Comparison of ENCODE assay signal across 8 mouse cellular contexts in the genomic region with DNA sequence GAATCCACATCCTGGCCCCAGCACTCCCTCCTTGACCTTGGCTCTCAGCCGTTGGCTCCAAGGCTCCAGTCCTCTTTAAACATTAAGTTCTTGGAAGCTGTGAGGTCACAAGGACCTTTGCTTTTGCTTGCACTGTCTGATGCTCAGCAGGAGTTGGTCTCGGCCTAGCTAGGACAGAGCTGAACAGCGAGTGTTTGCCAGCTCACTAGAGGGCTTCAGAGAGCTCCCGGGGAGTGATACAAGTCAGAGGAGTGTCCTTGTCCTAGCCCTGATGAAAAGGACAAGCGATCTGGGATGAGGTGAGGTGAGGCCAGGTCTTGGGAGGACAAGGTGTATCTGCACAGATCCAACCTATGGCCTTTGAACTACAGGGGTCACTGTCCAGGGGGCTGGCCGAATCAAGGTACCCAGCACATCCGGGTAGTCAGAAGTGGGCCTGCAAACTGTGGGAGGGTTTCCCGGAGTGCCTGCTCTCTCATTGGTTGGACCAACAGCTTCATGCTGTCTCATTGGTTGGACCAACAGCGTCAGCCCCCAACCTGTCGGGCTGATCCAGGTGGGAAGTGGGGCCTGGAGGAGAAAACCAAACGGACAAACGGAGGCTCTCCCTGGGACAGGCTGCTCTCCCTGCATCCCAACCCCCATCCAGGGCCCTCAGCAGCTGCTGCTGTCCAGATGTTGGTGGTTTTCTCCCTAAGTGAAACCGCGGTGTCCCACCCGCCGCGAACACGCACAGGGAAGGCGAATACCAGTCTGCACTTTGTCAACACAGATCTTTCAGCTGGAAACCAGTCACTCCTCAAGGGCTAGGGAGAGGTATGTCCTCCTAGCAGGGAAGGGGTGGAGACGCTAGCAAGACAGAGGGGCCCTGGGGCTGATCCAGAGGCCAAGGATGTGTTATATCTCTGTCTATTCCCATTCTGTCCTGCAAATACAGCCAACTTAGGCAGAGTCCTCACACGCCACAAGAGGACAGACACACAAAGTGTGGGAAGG. TPM values are rescaled to one million over a fixed set of nuclear protein-coding genes. Genes with fewer than 3 reads are reported as not detected.
DNase-seq lines count a peak whose midpoint lies in the region; ATAC-seq and TF ChIP-seq lines count a peak whose summit lies in the region.

No protein-coding gene starts in this region.

- peak overlapping the region; percentile 56 for H3K4me3 ChIP-seq in embryonic facial prominence, embryonic 10.5 days
- H3K4me3 ChIP-seq in kidney, adult 2 months (ENCODE audit: insufficient read depth, low read depth, low read length) = peak overlapping the region; percentile 36
- peak overlapping the region; percentile 23 for H3K4me3 ChIP-seq in lung, embryonic 14.5 days (ENCODE audit: low read depth, low read length)
- peak overlapping the region; percentile 19; the same call in 1 of the 2 replicates for H3K4me3 ChIP-seq in thymus, adult 2 months (ENCODE audit: control insufficient read depth, insufficient read depth, low read length)

- no peak overlapping the region for H3K9ac ChIP-seq in lung, embryonic 14.5 days

- intact Hi-C loops in gastrocnemius, postnatal 36 days (cut with DNase I) = no loop called here

- peak; percentile 90 for DNase-seq in ES-CJ7 (ENCODE audit: low read depth, low spot score)
- DNase-seq in embryonic facial prominence, embryonic 10.5 days (ENCODE audit: low spot score) = peak; percentile 63
- DNase-seq in kidney, adult 2 months = peak; percentile 92
- DNase-seq in lung, embryonic 14.5 days = peak; percentile 59
- peak; percentile 42 for DNase-seq in thymus, adult 2 months
- no peak for DNase-seq in layer of hippocampus, adult 9-10 months (ENCODE audit: low spot score)
- no peak for DNase-seq in gastrocnemius, postnatal 36 days
- no peak for DNase-seq in cerebellum, adult 11-12 months

- H3K4me2 ChIP-seq in lung, embryonic 14.5 days = peak overlapping the region; percentile 53

- TF ChIP-seq POLR2A in kidney, adult 2 months (IDR thresholded peaks at IDR 0.05; ENCODE audit: low read depth, low read length) = no peak
- TF ChIP-seq POLR2A in thymus, adult 2 months (IDR thresholded peaks at IDR 0.05; ENCODE audit: control insufficient read depth, extremely low read depth, insufficient read depth, low read length, poor library complexity) = no peak

- H3K4me1 ChIP-seq in embryonic facial prominence, embryonic 10.5 days = peaks cover 14% of the 10 kb centered on the region
- peaks cover 3% of the 10 kb centered on the region; the same call in 1 of the 2 replicates for H3K4me1 ChIP-seq in kidney, adult 2 months (ENCODE audit: control insufficient read depth, insufficient read depth, low read length)
- no peaks in the 10 kb centered on the region for H3K4me1 ChIP-seq in lung, embryonic 14.5 days (ENCODE audit: insufficient read depth)
- H3K4me1 ChIP-seq in thymus, adult 2 months (replicated peaks; ENCODE audit: control insufficient read depth, insufficient read depth, low read length) = peaks cover 9% of the 10 kb centered on the region

- WGBS in embryonic facial prominence, embryonic 10.5 days = 18% methylated on average over 21 of the region's 21 CpGs
- 31% methylated on average over 21 of the region's 21 CpGs for WGBS in kidney, adult 2 months
- 18% methylated on average over 21 of the region's 21 CpGs for WGBS in lung, embryonic 14.5 days
- 69% methylated on average over 21 of the region's 21 CpGs for WGBS in thymus, adult 2 months

- H3K36me3 ChIP-seq in embryonic facial prominence, embryonic 10.5 days (replicated peaks) = no peaks in the 10 kb centered on the region
- H3K36me3 ChIP-seq in kidney, adult 2 months (ENCODE audit: control insufficient read depth, insufficient read depth, low read length) = no peaks in the 10 kb centered on the region
- no peaks in the 10 kb centered on the region for H3K36me3 ChIP-seq in lung, embryonic 14.5 days (ENCODE audit: insufficient read depth)
- no peaks in the 10 kb centered on the region for H3K36me3 ChIP-seq in thymus, adult 2 months (ENCODE audit: control insufficient read depth, insufficient read depth, low read length)

- peak overlapping the region; percentile 61; the same call in 1 of the 2 replicates for H3K27ac ChIP-seq in embryonic facial prominence, embryonic 10.5 days (replicated peaks)
- H3K27ac ChIP-seq in kidney, adult 2 months (ENCODE audit: insufficient read depth, low read depth, low read length) = peak overlapping the region; percentile 24; the same call in 1 of the 2 replicates
- no peak overlapping the region for H3K27ac ChIP-seq in lung, embryonic 14.5 days (ENCODE audit: low read depth)
- H3K27ac ChIP-seq in thymus, adult 2 months (ENCODE audit: control insufficient read depth, insufficient read depth, low read length) = no peak overlapping the region

- H3K27me3 ChIP-seq in embryonic facial prominence, embryonic 10.5 days (replicated peaks; ENCODE audit: low read depth, poor library complexity, severe bottlenecking) = peaks cover 18% of the 10 kb centered on the region
- H3K27me3 ChIP-seq in kidney, adult 2 months (replicated peaks; ENCODE audit: control insufficient read depth, insufficient read depth, low read length) = no peaks in the 10 kb centered on the region
- H3K27me3 ChIP-seq in lung, embryonic 14.5 days (ENCODE audit: insufficient read depth, low read length) = no peaks in the 10 kb centered on the region
- no peaks in the 10 kb centered on the region for H3K27me3 ChIP-seq in thymus, adult 2 months (ENCODE audit: control insufficient read depth, insufficient read depth, low read length)

- peak; percentile 80 for ATAC-seq in lung, embryonic 14.5 days (ENCODE audit: insufficient read depth)

- H3K9me3 ChIP-seq in embryonic facial prominence, embryonic 10.5 days = no peaks in the 10 kb centered on the region
- H3K9me3 ChIP-seq in lung, embryonic 14.5 days (ENCODE audit: low read depth, low read length) = no peaks in the 10 kb centered on the region

- no peak for TF ChIP-seq CTCF in kidney, adult 2 months (conservative IDR thresholded peaks at IDR 0.05; ENCODE audit: insufficient read depth, insufficient read length, low read depth, low read length)
- no peak for TF ChIP-seq CTCF in lung, embryonic 14.5 days (IDR thresholded peaks at IDR 0.05; ENCODE audit: low read depth)
- no peak for TF ChIP-seq CTCF in thymus, adult 2 months (IDR thresholded peaks at IDR 0.05; ENCODE audit: borderline replicate concordance, control insufficient read depth, extremely low read depth, insufficient read depth, low read length, poor library complexity)

RNA-seq across cellular contexts. Expression of a gene that starts 15.0 kb away (rescaled TPM):
- 150 and 152 TPM in 2 replicates for polyA plus RNA-seq in embryonic facial prominence, embryonic 10.5 days (2016; fragmentation: Nextera tagmentation; extraction: Ambion mirVana)
- polyA plus RNA-seq in kidney, adult 2 months (2012; rRNA removed) = 3.5 and 3.9 TPM in 2 replicates
- 35.6 and 43.4 TPM in 2 replicates for polyA plus RNA-seq in lung, embryonic 14.5 days (2014; fragmentation: Nextera tagmentation; extraction: Ambion mirVana)
- 20.6 and 22.5 TPM in 2 replicates for polyA plus RNA-seq in thymus, adult 2 months (2012; rRNA removed)
- 1 to 10 TPM in 1 of 2 experiments, under 1 TPM in 1; 0.79 to 1.1 TPM for total RNA-seq in gastrocnemius, postnatal 36 days (2021)

RNA-seq across cellular contexts. Expression of a gene that starts 19.8 kb away (rescaled TPM):
- not detected in 2 replicates for polyA plus RNA-seq in embryonic facial prominence, embryonic 10.5 days (2016; fragmentation: Nextera tagmentation; extraction: Ambion mirVana)
- not detected in 2 replicates for polyA plus RNA-seq in kidney, adult 2 months (2012; rRNA removed)
- not detected in 2 replicates for polyA plus RNA-seq in lung, embryonic 14.5 days (2014; fragmentation: Nextera tagmentation; extraction: Ambion mirVana)
- polyA plus RNA-seq in thymus, adult 2 months (2012; rRNA removed) = 0.11 and 0.17 TPM in 2 replicates
- not detected for total RNA-seq in gastrocnemius, postnatal 36 days (2021)

RNA-seq across cellular contexts. Expression of a gene that starts 33.0 kb away (rescaled TPM):
- 11.6 and 12.4 TPM in 2 replicates for polyA plus RNA-seq in embryonic facial prominence, embryonic 10.5 days (2016; fragmentation: Nextera tagmentation; extraction: Ambion mirVana)
- polyA plus RNA-seq in kidney, adult 2 months (2012; rRNA removed) = 2.1 and 2.7 TPM in 2 replicates
- 8.5 and 8.8 TPM in 2 replicates for polyA plus RNA-seq in lung, embryonic 14.5 days (2014; fragmentation: Nextera tagmentation; extraction: Ambion mirVana)
- 8.1 and 8.2 TPM in 2 replicates for polyA plus RNA-seq in thymus, adult 2 months (2012; rRNA removed)
- total RNA-seq in gastrocnemius, postnatal 36 days (2021) = 1 to 10 TPM; 1.5 to 1.9 TPM

Comparison
In these comparisons a context has a peak if more than half of its experiments do, and no peak if none do; other contexts are left out.
1. DNase-seq: peak in ES-CJ7 (single experiment), embryonic facial prominence, embryonic 10.5 days (single experiment), kidney, adult 2 months (single experiment), lung, embryonic 14.5 days (single experiment) and thymus, adult 2 months (single experiment); none in layer of hippocampus, adult 9-10 months (single experiment), gastrocnemius, postnatal 36 days (0 of 2) and cerebellum, adult 11-12 months (single experiment).
2. H3K27ac ChIP-seq: peak in embryonic facial prominence, embryonic 10.5 days (single experiment) and kidney, adult 2 months (single experiment); none in lung, embryonic 14.5 days (single experiment) and thymus, adult 2 months (single experiment).
3. Peak in every context shown above with its lines, with median percentiles within 50 percentile points of each other: H3K4me3 ChIP-seq.